Mouse (Mus musculus): ENCODE results near the gene Il1r1. TPM values are rescaled to one million over a fixed set of nuclear protein-coding genes. Genes with fewer than 3 reads are reported as not detected.
A peak's percentile ranks its signal among the peaks of the same experiment; 100 is the strongest.

The Il1r1 gene
- polyA plus RNA-seq, 1 experiment, result 3.4 TPM

- TF ChIP-seq POLR2A (IDR thresholded peaks at IDR 0.05; ENCODE audit: low read depth, low read length), result no peak
- Histone ChIP-seq H3K4me3 (ENCODE audit: insufficient read depth, low read depth, low read length) (no peak overlapping the region), H3K4me1 (ENCODE audit: control insufficient read depth, insufficient read depth, low read length) (no peaks in the 10 kb centered on the region), H3K27me3 (replicated peaks; ENCODE audit: control insufficient read depth, insufficient read depth, low read length) (no peaks in the 10 kb centered on the region), H3K36me3 (ENCODE audit: control insufficient read depth, insufficient read depth, low read length) (no peaks in the 10 kb centered on the region), H3K27ac (ENCODE audit: insufficient read depth, low read depth, low read length) (no peak overlapping the region)
- DNase-seq, result no peak
Measured at GRCm38 (mm10) chr1:40183410-40183809, 41.5 kb upstream of the Il1r1 start.

DNA sequence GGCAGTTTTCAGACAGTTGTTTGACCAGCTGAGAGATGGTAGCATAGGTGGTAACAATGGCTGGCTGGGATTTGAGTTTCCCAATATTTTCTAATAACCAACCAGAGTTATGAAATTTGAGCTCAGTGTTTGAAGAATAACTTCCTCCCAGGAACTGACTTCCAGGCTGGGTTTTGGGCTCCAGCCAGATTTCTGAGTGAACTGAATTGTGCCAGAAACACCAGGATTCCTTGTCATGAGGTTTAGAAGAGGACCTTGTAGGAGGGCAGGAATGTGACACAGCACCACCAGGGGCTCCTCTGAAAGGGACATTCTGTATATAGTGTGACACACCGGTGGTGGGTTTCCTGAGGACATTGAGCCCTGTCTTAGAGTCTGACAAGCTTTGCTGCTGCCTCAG lies 36.9 kb upstream of the Il1r1 start:
- WGBS, result 82% methylated on average over 1 of the region's 1 CpGs
- H3K27ac ChIP-seq (ENCODE audit: insufficient read depth, low read depth, low read length), result no peak overlapping the region
- peak; percentile 81 for DNase-seq
- TF ChIP-seq CTCF (conservative IDR thresholded peaks at IDR 0.05; ENCODE audit: insufficient read depth, insufficient read length, low read depth, low read length) (no peak), POLR2A (IDR thresholded peaks at IDR 0.05; ENCODE audit: low read depth, low read length) (no peak)
- H3K4me3 ChIP-seq (ENCODE audit: insufficient read depth, low read depth, low read length), result no peak overlapping the region
- H3K36me3 ChIP-seq (ENCODE audit: control insufficient read depth, insufficient read depth, low read length), result no peaks in the 10 kb centered on the region
- H3K27me3 ChIP-seq (replicated peaks; ENCODE audit: control insufficient read depth, insufficient read depth, low read length), result no peaks in the 10 kb centered on the region
- no peaks in the 10 kb centered on the region for H3K4me1 ChIP-seq (ENCODE audit: control insufficient read depth, insufficient read depth, low read length)

GRCm38 (mm10) chr1:40190025-40190424 lies 34.9 kb upstream of the Il1r1 start:
- H3K36me3 ChIP-seq (ENCODE audit: control insufficient read depth, insufficient read depth, low read length), result no peaks in the 10 kb centered on the region
- H3K27ac ChIP-seq (ENCODE audit: insufficient read depth, low read depth, low read length), result no peak overlapping the region
- no peaks in the 10 kb centered on the region for H3K4me1 ChIP-seq (ENCODE audit: control insufficient read depth, insufficient read depth, low read length)
- no peaks in the 10 kb centered on the region for H3K27me3 ChIP-seq (replicated peaks; ENCODE audit: control insufficient read depth, insufficient read depth, low read length)
- WGBS, result 77% methylated on average over 5 of the region's 5 CpGs
- H3K4me3 ChIP-seq (ENCODE audit: insufficient read depth, low read depth, low read length), result no peak overlapping the region
- no peak for DNase-seq
- TF ChIP-seq CTCF (conservative IDR thresholded peaks at IDR 0.05; ENCODE audit: insufficient read depth, insufficient read length, low read depth, low read length) (no peak), POLR2A (IDR thresholded peaks at IDR 0.05; ENCODE audit: low read depth, low read length) (no peak)

- H3K27me3 ChIP-seq (replicated peaks; ENCODE audit: control insufficient read depth, insufficient read depth, low read length), result no peaks in the 10 kb centered on the region
- 82% methylated on average over 5 of the region's 5 CpGs for WGBS
- no peak overlapping the region for H3K4me3 ChIP-seq (ENCODE audit: insufficient read depth, low read depth, low read length)
- H3K27ac ChIP-seq (ENCODE audit: insufficient read depth, low read depth, low read length), result no peak overlapping the region
- TF ChIP-seq CTCF (conservative IDR thresholded peaks at IDR 0.05; ENCODE audit: insufficient read depth, insufficient read length, low read depth, low read length) (no peak), POLR2A (IDR thresholded peaks at IDR 0.05; ENCODE audit: low read depth, low read length) (no peak)
- H3K4me1 ChIP-seq (ENCODE audit: control insufficient read depth, insufficient read depth, low read length), result no peaks in the 10 kb centered on the region
- no peaks in the 10 kb centered on the region for H3K36me3 ChIP-seq (ENCODE audit: control insufficient read depth, insufficient read depth, low read length)
- no peak for DNase-seq
Measured at GRCm38 (mm10) chr1:40190837-40191236, 34.0 kb upstream of the Il1r1 start.

DNA sequence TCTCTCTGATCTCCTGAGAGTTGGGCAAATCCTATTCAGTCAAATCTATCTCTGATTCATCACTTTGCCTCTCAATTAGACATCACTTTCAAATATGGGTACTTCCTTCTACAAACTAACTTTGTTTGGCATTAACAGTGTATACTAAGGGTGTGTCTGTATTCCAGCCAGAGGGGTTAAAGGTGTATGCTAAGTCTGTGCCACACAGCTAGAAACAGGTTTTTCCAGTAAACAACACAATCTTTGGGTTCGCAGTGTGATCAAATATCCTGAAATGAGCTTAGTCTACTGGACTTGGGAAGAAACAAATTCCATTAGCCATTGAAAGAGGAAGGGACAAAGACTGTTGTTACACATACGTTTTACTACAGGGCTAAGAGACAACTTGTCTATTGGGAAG lies 30.6 kb upstream of the Il1r1 start:
- H3K36me3 ChIP-seq (ENCODE audit: control insufficient read depth, insufficient read depth, low read length), result no peaks in the 10 kb centered on the region
- TF ChIP-seq CTCF (conservative IDR thresholded peaks at IDR 0.05; ENCODE audit: insufficient read depth, insufficient read length, low read depth, low read length), result no peak
- TF ChIP-seq POLR2A (IDR thresholded peaks at IDR 0.05; ENCODE audit: low read depth, low read length), result no peak
- H3K4me1 ChIP-seq (ENCODE audit: control insufficient read depth, insufficient read depth, low read length), result no peaks in the 10 kb centered on the region
- no peak overlapping the region for H3K27ac ChIP-seq (ENCODE audit: insufficient read depth, low read depth, low read length)
- H3K27me3 ChIP-seq (replicated peaks; ENCODE audit: control insufficient read depth, insufficient read depth, low read length), result no peaks in the 10 kb centered on the region
- H3K4me3 ChIP-seq (ENCODE audit: insufficient read depth, low read depth, low read length), result no peak overlapping the region
- no peak for DNase-seq
- 88% methylated on average over 2 of the region's 2 CpGs for WGBS

DNA sequence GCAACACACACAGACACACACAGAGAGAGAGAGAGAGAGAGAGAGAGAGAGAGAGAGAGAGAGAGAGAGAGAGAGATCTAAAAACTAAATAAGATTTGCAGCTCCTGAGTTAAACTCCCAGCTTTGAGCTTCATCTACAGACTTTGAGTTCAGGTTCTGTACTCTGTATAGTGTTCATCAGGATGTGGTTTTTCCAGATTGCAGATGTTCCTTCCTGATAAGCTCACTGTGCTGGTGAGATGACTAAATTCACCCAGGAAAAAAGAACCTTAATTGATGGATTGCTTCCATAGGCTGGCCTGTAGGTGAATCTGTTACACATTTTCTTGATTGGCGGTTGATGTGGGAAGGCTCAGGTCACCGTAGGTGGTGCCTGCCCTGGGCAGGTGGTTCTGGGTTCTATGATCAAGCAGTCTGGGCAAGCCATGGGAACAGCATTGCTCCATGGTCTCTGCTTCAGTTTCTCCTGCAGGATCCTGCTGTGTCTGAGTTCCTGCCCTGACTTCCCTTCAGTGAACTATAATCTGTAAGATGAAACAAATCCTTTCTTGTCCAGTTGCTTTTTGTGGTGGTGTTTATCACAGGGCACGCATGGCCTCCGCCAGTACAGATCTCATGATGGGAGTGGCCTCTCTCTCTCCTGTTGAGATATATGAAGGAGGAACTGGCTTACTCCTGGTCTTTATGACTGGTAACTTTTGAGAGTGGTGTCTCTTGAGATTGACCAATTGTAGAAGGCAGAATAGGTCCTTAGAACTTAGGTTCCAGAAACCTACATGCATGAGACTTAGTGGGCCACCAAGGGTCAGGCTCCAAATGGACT lies 11.3 kb upstream of the Il1r1 start:
- Histone ChIP-seq H3K27ac (ENCODE audit: insufficient read depth, low read depth, low read length) (no peak overlapping the region), H3K27me3 (replicated peaks; ENCODE audit: control insufficient read depth, insufficient read depth, low read length) (no peaks in the 10 kb centered on the region), H3K36me3 (ENCODE audit: control insufficient read depth, insufficient read depth, low read length) (no peaks in the 10 kb centered on the region), H3K4me3 (ENCODE audit: insufficient read depth, low read depth, low read length) (no peak overlapping the region), H3K4me1 (ENCODE audit: control insufficient read depth, insufficient read depth, low read length) (no peaks in the 10 kb centered on the region)
- DNase-seq, result no peak
- 85% methylated on average over 4 of the region's 4 CpGs for WGBS
- no peak for TF ChIP-seq CTCF (conservative IDR thresholded peaks at IDR 0.05; ENCODE audit: insufficient read depth, insufficient read length, low read depth, low read length)

GRCm38 (mm10) chr1:40217521-40217920 lies 7.4 kb upstream of the Il1r1 start:
- Histone ChIP-seq H3K27me3 (replicated peaks; ENCODE audit: control insufficient read depth, insufficient read depth, low read length) (no peaks in the 10 kb centered on the region), H3K27ac (ENCODE audit: insufficient read depth, low read depth, low read length) (no peak overlapping the region), H3K4me1 (ENCODE audit: control insufficient read depth, insufficient read depth, low read length) (no peaks in the 10 kb centered on the region), H3K4me3 (ENCODE audit: insufficient read depth, low read depth, low read length) (no peak overlapping the region), H3K36me3 (ENCODE audit: control insufficient read depth, insufficient read depth, low read length) (no peaks in the 10 kb centered on the region)
- 78% methylated on average over 5 of the region's 5 CpGs for WGBS
- no peak for DNase-seq
- TF ChIP-seq POLR2A (IDR thresholded peaks at IDR 0.05; ENCODE audit: low read depth, low read length) (no peak), CTCF (conservative IDR thresholded peaks at IDR 0.05; ENCODE audit: insufficient read depth, insufficient read length, low read depth, low read length) (no peak)
